Mouse (Mus musculus) forebrain, embryonic 13.5 days (tissue): ENCODE results near the gene Arhgap35. TPM values are rescaled to one million over a fixed set of nuclear protein-coding genes. Genes with fewer than 3 reads are reported as not detected.

Experiments used
- ATAC-seq: fragments of 200-750 bp; cut with Nextera tagmentation; 2 replicates; pipeline ENCODE4 v1.8.0; 2017
- H3K27ac ChIP-seq: fragments of 300-500 bp; sonication (generic); 2 replicates; pipeline ENCODE4 v1.5.1; 2015; ENCODE audit warnings: inconsistent platforms, mild to moderate bottlenecking, moderate library complexity
- H3K27me3 ChIP-seq: fragments of 300-500 bp; sonication (generic); 2 replicates; pipeline ENCODE4 v1.6.1; 2015; ENCODE audit warnings: mild to moderate bottlenecking, inconsistent platforms
- H3K36me3 ChIP-seq: fragments of 300-500 bp; sonication (generic); 2 replicates; pipeline ENCODE4 v1.6.1; 2015; ENCODE audit warnings: mild to moderate bottlenecking, inconsistent platforms; ENCODE audit not compliant: poor library complexity, severe bottlenecking
- H3K4me1 ChIP-seq: fragments of 300-500 bp; sonication (generic); 2 replicates; pipeline ENCODE4 v1.6.1; 2015; ENCODE audit warnings: inconsistent platforms
- H3K4me2 ChIP-seq: fragments of 300-500 bp; sonication (generic); 2 replicates; pipeline ENCODE4 v1.6.1; 2015; ENCODE audit warnings: inconsistent platforms, mild to moderate bottlenecking, moderate library complexity
- H3K4me3 ChIP-seq: fragments of 300-500 bp; sonication (generic); 2 replicates; pipeline ENCODE4 v1.5.1; 2015; ENCODE audit warnings: mild to moderate bottlenecking, inconsistent platforms
- H3K9ac ChIP-seq: fragments of 300-500 bp; sonication (generic); 2 replicates; pipeline ENCODE4 v1.6.1; 2015; ENCODE audit warnings: mild to moderate bottlenecking, inconsistent platforms
- H3K9me3 ChIP-seq: fragments of 300-500 bp; sonication (generic); replicated peaks from 2 replicates; pipeline ENCODE4 v1.6.1; 2016; ENCODE audit warnings: inconsistent platforms
- WGBS: fragments of 180-500 bp; shearing (Covaris S2); methylation state at CpG from one replicate; pipeline ENCODE4 v1.1.7; 2015; 5-methylcytosine and 5-hydroxymethylcytosine counted together
- polyA plus RNA-seq: library from polyadenylated mRNA; unstranded; fragments of >200 nt; fragmentation: Nextera tagmentation; extraction: Ambion mirVana; gene quantifications from 2 replicates; pipeline ENCODE4 v1.2.1, GENCODE M21; 2015

Arhgap35 gene
- polyA plus RNA-seq, 1 experiment from 2014 or later = 29.1 TPM

- no peak overlapping the region for H3K9ac ChIP-seq
- H3K4me3 ChIP-seq = no peak overlapping the region
- no peak overlapping the region for H3K4me2 ChIP-seq
- 91% methylated on average over 4 of the region's 4 CpGs for WGBS
- H3K27ac ChIP-seq = no peak overlapping the region
- H3K9me3 ChIP-seq = no peaks in the 10 kb centered on the region
- no peaks in the 10 kb centered on the region for H3K4me1 ChIP-seq
- peaks cover 90% of the 10 kb centered on the region for H3K36me3 ChIP-seq
- no peaks in the 10 kb centered on the region for H3K27me3 ChIP-seq
- ATAC-seq = no peak
These were observed 113.2 kb downstream of the Arhgap35 start for GRCm38 (mm10) chr7:16501571-16501970.

GRCm38 (mm10) chr7:16499671-16500104 lies 115.1 kb downstream of the Arhgap35 start:
- Histone ChIP-seq H3K4me1 (no peaks in the 10 kb centered on the region), H3K4me3 (no peak overlapping the region), H3K27me3 (no peaks in the 10 kb centered on the region), H3K27ac (no peak overlapping the region), H3K9ac (no peak overlapping the region), H3K4me2 (no peak overlapping the region), H3K9me3 (no peaks in the 10 kb centered on the region), H3K36me3 (peaks cover 87% of the 10 kb centered on the region)
- peak; percentile 45; the same call in 1 of the 2 replicates for ATAC-seq
- 81% methylated on average over 6 of the region's 6 CpGs for WGBS

GRCm38 (mm10) chr7:16496260-16496659 lies 118.5 kb downstream of the Arhgap35 start:
- H3K36me3 ChIP-seq = peaks cover 61% of the 10 kb centered on the region

GRCm38 (mm10) chr7:16493361-16493760 lies 121.4 kb downstream of the Arhgap35 start:
- Histone ChIP-seq H3K36me3 (peaks cover 40% of the 10 kb centered on the region), H3K4me1 (no peaks in the 10 kb centered on the region), H3K27ac (no peak overlapping the region), H3K4me3 (no peak overlapping the region), H3K9me3 (no peaks in the 10 kb centered on the region), H3K9ac (no peak overlapping the region), H3K27me3 (no peaks in the 10 kb centered on the region), H3K4me2 (no peak overlapping the region)
- 0 out of 2 replicates have a peak, but pooled peaks have one; percentile 56 for ATAC-seq
- WGBS = 32% methylated on average over 2 of the region's 2 CpGs

More at GRCm38 (mm10) chr7:16496260-16496659, 118.5 kb downstream of the Arhgap35 start:
- Histone ChIP-seq H3K27me3 (no peaks in the 10 kb centered on the region), H3K4me1 (no peaks in the 10 kb centered on the region), H3K9ac (no peak overlapping the region), H3K27ac (no peak overlapping the region), H3K4me2 (no peak overlapping the region), H3K4me3 (no peak overlapping the region), H3K9me3 (no peaks in the 10 kb centered on the region)
- 90% methylated on average over 3 of the region's 3 CpGs for WGBS
- no peak for ATAC-seq

- ATAC-seq = no peak
- Histone ChIP-seq H3K9me3 (no peaks in the 10 kb centered on the region), H3K27me3 (no peaks in the 10 kb centered on the region), H3K4me2 (no peak overlapping the region), H3K27ac (no peak overlapping the region), H3K4me1 (no peaks in the 10 kb centered on the region), H3K36me3 (peaks cover 28% of the 10 kb centered on the region), H3K9ac (no peak overlapping the region), H3K4me3 (no peak overlapping the region)
- 65% methylated on average over 3 of the region's 3 CpGs for WGBS
These were observed 122.6 kb downstream of the Arhgap35 start for GRCm38 (mm10) chr7:16492211-16492610.

- peak; percentile 67 for ATAC-seq
- Histone ChIP-seq H3K4me3 (no peak overlapping the region), H3K9me3 (no peaks in the 10 kb centered on the region), H3K9ac (no peak overlapping the region), H3K27ac (no peak overlapping the region), H3K4me1 (no peaks in the 10 kb centered on the region), H3K4me2 (no peak overlapping the region), H3K27me3 (no peaks in the 10 kb centered on the region), H3K36me3 (peaks cover 24% of the 10 kb centered on the region)
- WGBS = 33% methylated on average over 3 of the region's 3 CpGs
These were observed 123.0 kb downstream of the Arhgap35 start for GRCm38 (mm10) chr7:16491759-16492158.

- Histone ChIP-seq H3K4me3 (no peak overlapping the region), H3K9ac (no peak overlapping the region), H3K4me1 (no peaks in the 10 kb centered on the region), H3K27me3 (0 out of 2 replicates have a peak, but pooled peaks cover under 1% of the 10 kb centered on the region), H3K4me2 (no peak overlapping the region), H3K27ac (no peak overlapping the region), H3K9me3 (no peaks in the 10 kb centered on the region), H3K36me3 (peaks cover 6% of the 10 kb centered on the region; the same call in 1 of the 2 replicates)
- 92% methylated on average over 9 of the region's 9 CpGs for WGBS
- no peak for ATAC-seq
These were observed 124.8 kb downstream of the Arhgap35 start for GRCm38 (mm10) chr7:16489948-16490347.

GRCm38 (mm10) chr7:16488816-16489215 lies 126.0 kb downstream of the Arhgap35 start:
- Histone ChIP-seq H3K9me3 (no peaks in the 10 kb centered on the region), H3K9ac (no peak overlapping the region), H3K4me1 (no peaks in the 10 kb centered on the region), H3K36me3 (0 out of 2 replicates have a peak, but pooled peaks cover 2% of the 10 kb centered on the region), H3K4me2 (no peak overlapping the region), H3K4me3 (no peak overlapping the region), H3K27me3 (0 out of 2 replicates have a peak, but pooled peaks cover 4% of the 10 kb centered on the region), H3K27ac (no peak overlapping the region)
- no peak for ATAC-seq

GRCm38 (mm10) chr7:16477628-16478027 lies 137.2 kb downstream of the Arhgap35 start, which contains the start of gene Npas1:
TSS of gene Npas1 (minus strand) at chr7:16477728.
- Histone ChIP-seq H3K36me3 (no peaks in the 10 kb centered on the region), H3K9me3 (no peaks in the 10 kb centered on the region), H3K9ac (0 out of 2 replicates have a peak within 1 kb of the TSS, but pooled peaks have one; percentile 43), H3K4me2 (peak within 1 kb of the TSS; percentile 58), H3K4me3 (peak within 1 kb of the TSS; percentile 35), H3K27me3 (peaks cover 61% of the 10 kb centered on the region), H3K4me1 (peaks cover 21% of the 10 kb centered on the region), H3K27ac (no peak within 1 kb of the TSS)
- ATAC-seq = no peak
- WGBS = 92% methylated on average over 8 of the region's 8 CpGs

- Histone ChIP-seq H3K27me3 (peaks cover 66% of the 10 kb centered on the region), H3K4me1 (peaks cover 28% of the 10 kb centered on the region), H3K36me3 (no peaks in the 10 kb centered on the region), H3K4me3 (peak overlapping the region; percentile 35), H3K9ac (0 out of 2 replicates have a peak overlapping the region, but pooled peaks have one; percentile 43), H3K4me2 (peak overlapping the region; percentile 58), H3K27ac (no peak overlapping the region), H3K9me3 (no peaks in the 10 kb centered on the region)
- ATAC-seq = no peak
- WGBS = 1% methylated on average over 33 of the region's 34 CpGs
These were observed 138.2 kb downstream of the Arhgap35 start for GRCm38 (mm10) chr7:16476600-16476989.

GRCm38 (mm10) chr7:16475764-16476599 lies 138.8 kb downstream of the Arhgap35 start:
- peaks cover 72% of the 10 kb centered on the region for H3K27me3 ChIP-seq
- peak overlapping the region; percentile 58 for H3K4me2 ChIP-seq
- H3K27ac ChIP-seq = no peak overlapping the region
- WGBS = 1% methylated on average over 59 of the region's 59 CpGs
- peak overlapping the region; percentile 43; the same call in 1 of the 2 replicates for H3K9ac ChIP-seq
- H3K36me3 ChIP-seq = no peaks in the 10 kb centered on the region
- H3K4me1 ChIP-seq = peaks cover 28% of the 10 kb centered on the region
- H3K4me3 ChIP-seq = peak overlapping the region; percentile 35
- ATAC-seq = no peak
- no peaks in the 10 kb centered on the region for H3K9me3 ChIP-seq

GRCm38 (mm10) chr7:16475321-16475720 lies 139.5 kb downstream of the Arhgap35 start:
- Histone ChIP-seq H3K4me1 (peaks cover 28% of the 10 kb centered on the region), H3K27ac (no peak overlapping the region), H3K27me3 (peaks cover 75% of the 10 kb centered on the region), H3K4me3 (peak overlapping the region; percentile 35), H3K36me3 (no peaks in the 10 kb centered on the region), H3K9me3 (no peaks in the 10 kb centered on the region), H3K4me2 (peak overlapping the region; percentile 58), H3K9ac (no peak overlapping the region; the same call in 1 of the 2 replicates)
- 7% methylated on average over 23 of the region's 23 CpGs for WGBS
- no peak for ATAC-seq
